Mouse (Mus musculus) liver, postnatal 0 days (tissue): Measurements from ENCODE around the gene H2-Ob. TPM values are rescaled to one million over a fixed set of nuclear protein-coding genes. Genes with fewer than 3 reads are reported as not detected.
A peak's percentile ranks its signal among the peaks of the same experiment; 100 is the strongest.

Experiments
- ATAC-seq: fragments of 200-750 bp; cut with Nextera tagmentation; 2 replicates; pipeline ENCODE4 v1.8.0; 2017; ENCODE audit warnings: mild to moderate bottlenecking, moderate library complexity
- DNase-seq: peaks from one replicate; pipeline ENCODE4 v3.0.0-alpha.2; 2016
- H3K27ac ChIP-seq: fragments of 300-500 bp; sonication (generic); 2 replicates; pipeline ENCODE4 v1.5.1; 2014; ENCODE audit warnings: antibody characterized with exemption, moderate library complexity, mild to moderate bottlenecking, low read depth
- H3K27me3 ChIP-seq: fragments of 300-500 bp; sonication (generic); 2 replicates; pipeline ENCODE4 v1.6.1; 2014; ENCODE audit warnings: low read length, control low read depth, mixed read lengths; ENCODE audit not compliant: insufficient read depth
- H3K36me3 ChIP-seq: fragments of 300-500 bp; sonication (generic); replicated peaks from 2 replicates; pipeline ENCODE4 v1.6.1; 2014; ENCODE audit warnings: mild to moderate bottlenecking, control low read depth, low read length, moderate library complexity, mixed read lengths; ENCODE audit not compliant: insufficient read depth
- H3K4me1 ChIP-seq: fragments of 300-500 bp; sonication (generic); 2 replicates; pipeline ENCODE4 v1.6.1; 2014; ENCODE audit warnings: antibody characterized with exemption, mild to moderate bottlenecking, control low read depth; ENCODE audit not compliant: insufficient read depth
- H3K4me2 ChIP-seq: fragments of 300-500 bp; sonication (generic); 2 replicates; pipeline ENCODE4 v1.6.1; 2014; ENCODE audit warnings: low read depth, mild to moderate bottlenecking, low read length, moderate library complexity, mixed read lengths
- H3K4me3 ChIP-seq: fragments of 300-500 bp; sonication (generic); 2 replicates; pipeline ENCODE4 v1.5.1; 2014; ENCODE audit warnings: low read depth, low read length
- H3K9ac ChIP-seq: fragments of 300-500 bp; sonication (generic); replicated peaks from 2 replicates; pipeline ENCODE4 v1.6.1; 2014; ENCODE audit warnings: mild to moderate bottlenecking, moderate library complexity
- H3K9me3 ChIP-seq: fragments of 300-500 bp; sonication (generic); 2 replicates; pipeline ENCODE4 v1.6.1; 2016; ENCODE audit warnings: mild to moderate bottlenecking, control low read depth, low read length, mixed read lengths
- CTCF ChIP-seq: sonication (generic); IDR thresholded peaks from 2 replicates; pipeline ENCODE4 v1.5.1; 2016; ENCODE audit warnings: antibody characterized with exemption, low read depth
- EP300 ChIP-seq: IDR thresholded peaks from 2 replicates; pipeline ENCODE4 v1.6.1; 2016; ENCODE audit warnings: antibody characterized with exemption, low read depth, mild to moderate bottlenecking
- WGBS: fragments of 180-500 bp; shearing (Covaris S2); extraction: QIAGEN DNeasy Blood & Tissue Kit; methylation state at CpG from one replicate; pipeline ENCODE4 v1.1.7; 2014; ENCODE audit not compliant: insufficient replicate concordance; 5-methylcytosine and 5-hydroxymethylcytosine counted together
- polyA plus RNA-seq: library from polyadenylated mRNA; unstranded; fragments of >200 nt; fragmentation: Nextera tagmentation; extraction: Ambion mirVana; gene quantifications from 2 replicates; pipeline ENCODE4 v1.2.1, GENCODE M21; 2015

Gene H2-Ob
- polyA plus RNA-seq, 1 experiment from 2014 or later: 1.1 TPM

GRCm38 (mm10) chr17:34205021-34205745 is 33.5 kb upstream of the H2-Ob start:
- Histone ChIP-seq H3K4me2 (peak overlapping the region; percentile 97), H3K27ac (peak overlapping the region; percentile 69), H3K4me3 (peak overlapping the region; percentile 89), H3K36me3 (no peaks in the 10 kb centered on the region; the same call in 1 of the 2 replicates), H3K9ac (peak overlapping the region; percentile 83), H3K27me3 (no peaks in the 10 kb centered on the region), H3K4me1 (peaks cover 7% of the 10 kb centered on the region), H3K9me3 (no peaks in the 10 kb centered on the region)
- 0 out of 2 replicates have a peak, but pooled peaks have one; percentile 2 for TF ChIP-seq CTCF
- TF ChIP-seq EP300: no peak
- 12% methylated on average over 18 of the region's 18 CpGs for WGBS
- ATAC-seq: peak; percentile 34
- peak; percentile 38 for DNase-seq

- TF ChIP-seq CTCF (peak; percentile 83), EP300 (no peak)
- Histone ChIP-seq H3K4me3 (peak overlapping the region; percentile 89), H3K9ac (peak overlapping the region; percentile 83), H3K27me3 (no peaks in the 10 kb centered on the region), H3K4me1 (peaks cover 7% of the 10 kb centered on the region), H3K9me3 (no peaks in the 10 kb centered on the region), H3K36me3 (no peaks in the 10 kb centered on the region; the same call in 1 of the 2 replicates), H3K4me2 (peak overlapping the region; percentile 97), H3K27ac (peak overlapping the region; percentile 69)
- peak; percentile 37 for DNase-seq
- 14% methylated on average over 9 of the region's 9 CpGs for WGBS
- peak; percentile 58 for ATAC-seq
Measured at GRCm38 (mm10) chr17:34205746-34206176, 32.9 kb upstream of the H2-Ob start.

- no peaks in the 10 kb centered on the region for H3K9me3 ChIP-seq
- DNase-seq (no peak), ATAC-seq (no peak)
- H3K4me3 ChIP-seq: no peak overlapping the region
- TF ChIP-seq EP300 (no peak), CTCF (no peak)
- WGBS: 83% methylated on average over 5 of the region's 5 CpGs
- peaks cover 7% of the 10 kb centered on the region for H3K4me1 ChIP-seq
- no peak overlapping the region for H3K9ac ChIP-seq
- no peaks in the 10 kb centered on the region; the same call in 1 of the 2 replicates for H3K36me3 ChIP-seq
- no peaks in the 10 kb centered on the region for H3K27me3 ChIP-seq
- no peak overlapping the region for H3K4me2 ChIP-seq
- no peak overlapping the region for H3K27ac ChIP-seq
Measured at GRCm38 (mm10) chr17:34206731-34207130, 32.0 kb upstream of the H2-Ob start.

GRCm38 (mm10) chr17:34207456-34207855 is 31.2 kb upstream of the H2-Ob start:
- Histone ChIP-seq H3K4me3 (no peak overlapping the region), H3K27me3 (no peaks in the 10 kb centered on the region), H3K27ac (no peak overlapping the region), H3K4me1 (peaks cover 7% of the 10 kb centered on the region), H3K9me3 (no peaks in the 10 kb centered on the region), H3K36me3 (peaks cover under 1% of the 10 kb centered on the region; the same call in 1 of the 2 replicates), H3K9ac (no peak overlapping the region), H3K4me2 (no peak overlapping the region)
- WGBS: 56% methylated on average over 3 of the region's 3 CpGs
- TF ChIP-seq EP300: no peak
- TF ChIP-seq CTCF: no peak
- DNase-seq: no peak
- no peak for ATAC-seq

- peaks cover 7% of the 10 kb centered on the region for H3K4me1 ChIP-seq
- H3K4me2 ChIP-seq: no peak overlapping the region
- 94% methylated on average over 9 of the region's 9 CpGs for WGBS
- TF ChIP-seq EP300 (no peak), CTCF (no peak)
- ATAC-seq (no peak), DNase-seq (no peak)
- no peaks in the 10 kb centered on the region for H3K27me3 ChIP-seq
- H3K9me3 ChIP-seq: no peaks in the 10 kb centered on the region
- H3K4me3 ChIP-seq: no peak overlapping the region
- H3K36me3 ChIP-seq: peaks cover 3% of the 10 kb centered on the region
- H3K9ac ChIP-seq: no peak overlapping the region
- H3K27ac ChIP-seq: no peak overlapping the region
Measured at GRCm38 (mm10) chr17:34207866-34208265, 30.8 kb upstream of the H2-Ob start.

GRCm38 (mm10) chr17:34208421-34208820 is 30.3 kb upstream of the H2-Ob start:
- H3K36me3 ChIP-seq: peaks cover 3% of the 10 kb centered on the region
- no peak overlapping the region for H3K27ac ChIP-seq
- H3K4me2 ChIP-seq: no peak overlapping the region
- no peak for TF ChIP-seq EP300
- TF ChIP-seq CTCF: no peak
- H3K4me3 ChIP-seq: no peak overlapping the region
- peaks cover 7% of the 10 kb centered on the region for H3K4me1 ChIP-seq
- ATAC-seq: no peak
- 44% methylated on average over 10 of the region's 10 CpGs for WGBS
- H3K27me3 ChIP-seq: no peaks in the 10 kb centered on the region
- no peak for DNase-seq
- H3K9me3 ChIP-seq: no peaks in the 10 kb centered on the region
- H3K9ac ChIP-seq: no peak overlapping the region

- Histone ChIP-seq H3K9me3 (no peaks in the 10 kb centered on the region), H3K27me3 (no peaks in the 10 kb centered on the region), H3K4me3 (no peak overlapping the region), H3K27ac (no peak overlapping the region), H3K4me1 (peaks cover 7% of the 10 kb centered on the region), H3K36me3 (peaks cover 9% of the 10 kb centered on the region), H3K4me2 (no peak overlapping the region), H3K9ac (no peak overlapping the region)
- no peak for TF ChIP-seq EP300
- peak; percentile 64 for TF ChIP-seq CTCF
- 67% methylated on average over 3 of the region's 3 CpGs for WGBS
- DNase-seq (peak; percentile 43), ATAC-seq (no peak)
Measured at GRCm38 (mm10) chr17:34209680-34210079, 29.0 kb upstream of the H2-Ob start.
